Mouse (Mus musculus) ES-CJ7 (cell line): ENCODE data around the gene Bud13.
"Not testable (repeated sequence)": the region's sequence is repeated elsewhere in the genome, so short reads cannot be mapped to it uniquely, and the experiment has no call there.

ENCODE experiments used
- DNase-seq: peaks from one replicate; pipeline ENCODE4 v3.0.0; 2011; ENCODE audit warnings: low read depth, low spot score

Bud13 gene

DNA sequence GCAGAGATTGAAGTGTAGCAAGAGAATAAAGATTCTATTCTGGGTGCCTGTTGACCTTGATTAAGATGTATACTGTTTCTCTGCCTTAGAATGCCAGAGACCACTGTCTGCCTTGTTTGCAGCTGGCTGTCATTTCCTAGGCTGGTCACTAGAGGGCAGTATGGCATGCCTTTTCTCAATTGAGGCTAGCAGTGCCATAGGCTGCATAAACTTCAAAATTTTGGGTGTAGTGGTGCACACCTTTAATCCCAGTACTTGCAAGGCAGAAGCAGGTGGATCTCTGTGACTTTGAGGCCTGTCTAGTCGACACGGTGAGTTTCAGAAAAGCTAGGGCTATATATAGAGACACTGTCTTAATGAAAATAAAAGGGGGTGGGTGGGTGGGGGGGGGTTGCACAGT lies 19.3 kb downstream of the Bud13 start:
- peak; percentile 73 for DNase-seq

DNA sequence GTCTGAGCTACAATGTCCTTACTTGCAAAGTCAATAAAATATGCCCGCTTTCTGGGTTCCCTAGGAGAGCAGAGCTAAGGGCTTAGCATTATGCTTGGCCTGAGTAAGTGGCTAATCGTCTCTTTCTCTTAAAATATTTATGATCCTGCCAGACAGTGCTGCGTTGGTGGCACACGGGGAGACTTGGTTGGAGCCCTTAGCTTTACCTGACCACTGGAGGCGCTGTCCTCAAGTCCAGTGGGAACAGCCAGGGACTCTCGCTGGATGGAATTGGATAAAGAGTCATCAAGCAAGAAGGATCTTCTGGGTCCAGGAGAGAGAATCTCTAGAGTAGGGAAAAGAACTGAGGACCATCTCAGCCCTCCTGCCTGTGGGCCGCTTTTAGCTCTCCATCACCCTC lies 26.3 kb downstream of the Bud13 start:
- DNase-seq, result peak; percentile 87

DNA sequence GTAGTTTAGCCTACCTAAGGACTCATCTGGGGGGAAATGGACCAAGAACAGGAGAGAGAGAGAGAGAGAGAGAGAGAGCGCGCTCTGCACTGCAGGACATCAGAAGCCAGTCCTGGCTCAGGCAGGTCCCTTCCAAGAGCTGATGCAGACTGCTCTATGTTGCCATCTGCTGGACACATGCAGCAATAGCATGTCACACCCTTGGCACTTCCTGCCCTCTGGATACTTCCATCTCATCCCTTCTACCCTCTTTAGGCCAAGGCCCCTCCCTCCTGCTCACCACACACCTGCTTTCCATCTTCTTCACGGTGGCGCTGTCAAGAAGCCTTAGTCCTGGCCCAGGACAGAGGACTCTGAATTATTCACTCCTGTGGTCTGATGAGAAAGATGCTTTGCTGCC lies 31.7 kb downstream of the Bud13 start:
- DNase-seq, result peak; percentile 88

DNA sequence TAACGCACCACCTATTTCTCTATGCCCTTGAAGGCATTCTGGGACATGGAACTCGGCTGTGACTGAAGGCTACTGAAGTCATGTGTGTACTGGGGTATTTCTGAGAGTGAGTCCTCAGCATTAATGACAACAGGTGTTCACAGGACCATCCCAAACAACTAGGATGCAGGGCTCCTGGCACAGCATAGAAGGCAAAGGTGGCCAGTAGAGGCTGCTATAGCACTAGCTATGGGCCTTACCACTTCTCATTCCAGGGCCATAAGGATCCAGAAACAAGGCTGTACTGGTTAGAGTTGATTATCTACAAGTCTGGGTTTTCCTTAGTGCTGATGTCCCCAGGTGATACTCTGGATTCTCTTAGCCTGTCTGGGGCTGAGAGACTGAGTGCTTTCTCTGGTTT lies 32.1 kb downstream of the Bud13 start:
- DNase-seq, result no peak

DNA sequence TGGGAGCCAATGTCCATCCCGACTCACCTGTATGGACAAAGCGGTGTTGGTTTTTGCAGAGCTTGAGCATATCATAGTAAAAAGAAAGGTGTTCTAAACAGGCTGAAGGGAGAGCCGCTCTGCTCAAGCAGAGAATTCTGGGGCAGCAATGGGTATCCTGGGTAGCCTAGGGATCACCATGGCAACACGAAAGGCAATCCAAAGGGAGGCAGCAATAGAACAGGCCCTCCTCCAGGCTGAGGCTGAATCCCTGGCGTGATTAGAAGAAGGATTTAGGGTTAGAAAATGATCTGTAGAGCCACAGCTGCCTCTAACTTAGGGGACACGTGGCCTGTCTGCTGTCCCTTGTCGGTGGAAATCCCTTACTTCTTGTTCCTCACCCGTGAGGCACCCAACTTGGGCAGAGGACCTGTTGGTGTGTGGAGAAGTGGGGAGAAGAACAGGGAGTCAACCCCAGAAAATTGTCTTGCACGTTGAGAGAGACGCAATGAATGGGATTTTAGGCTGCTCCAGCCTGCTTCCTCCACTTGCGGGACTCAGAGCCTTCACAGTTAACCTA lies 33.1 kb downstream of the Bud13 start:
- no peak for DNase-seq

DNA sequence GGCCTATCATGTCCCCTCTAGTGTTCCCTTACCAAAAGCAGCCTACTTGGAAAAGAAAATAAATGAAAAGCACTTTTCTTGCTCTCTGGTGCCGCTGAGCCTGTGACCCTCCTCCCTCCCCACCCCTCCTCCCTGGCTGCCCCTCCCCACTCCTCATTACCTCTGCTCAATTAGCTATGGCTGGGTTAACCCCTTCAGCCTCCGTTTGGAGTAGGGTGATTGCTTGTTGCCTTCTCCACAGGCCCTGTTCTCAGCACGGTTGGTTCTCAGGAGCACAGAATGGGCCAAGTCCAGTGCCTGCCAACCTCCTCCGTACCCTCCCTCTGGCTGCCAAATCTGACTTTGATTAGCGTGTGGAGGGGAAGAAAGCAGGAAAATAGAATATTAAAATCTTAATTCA lies 33.6 kb downstream of the Bud13 start:
- DNase-seq, result no peak

DNA sequence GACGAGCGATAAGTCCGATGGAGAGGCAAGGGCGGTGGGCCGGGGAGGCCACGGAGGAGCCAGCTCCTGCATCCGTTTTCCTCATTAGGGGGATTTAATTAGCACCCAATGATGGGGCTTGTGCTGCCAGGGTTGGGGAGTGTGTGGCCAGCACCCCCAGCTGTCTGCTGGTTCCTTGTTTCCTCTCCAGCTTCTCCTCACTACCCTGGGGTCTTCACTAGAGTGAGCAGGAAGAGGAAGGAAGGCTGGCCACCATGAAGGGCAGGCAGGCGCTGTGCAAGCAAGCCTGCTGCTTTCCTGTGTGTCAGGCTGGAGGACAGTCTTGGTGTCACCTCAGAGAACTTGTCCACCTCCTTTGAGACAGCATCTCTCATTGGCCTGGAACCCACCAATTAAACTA lies 34.1 kb downstream of the Bud13 start:
- DNase-seq, result no peak

DNA sequence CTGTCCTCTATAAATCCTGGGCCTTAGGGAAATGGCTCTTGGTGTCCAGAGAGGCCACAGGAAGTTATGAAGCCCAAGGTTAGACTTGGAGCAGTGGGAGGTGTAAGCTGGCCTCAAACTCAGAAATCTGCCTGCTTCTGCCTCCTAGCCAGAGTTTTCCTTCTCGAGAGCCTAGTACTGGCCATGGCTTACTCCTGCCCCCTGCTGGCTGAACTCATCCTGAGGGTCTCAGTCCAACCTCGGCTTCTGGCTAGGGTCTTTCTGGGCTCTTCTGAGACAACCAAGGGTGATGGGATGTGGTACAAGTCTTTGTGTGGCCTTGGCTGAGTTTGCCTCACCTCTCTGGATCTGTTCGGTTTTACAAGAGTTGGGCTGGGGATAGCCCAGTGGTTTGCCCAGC lies 35.1 kb downstream of the Bud13 start:
- peak; percentile 48 for DNase-seq

DNA sequence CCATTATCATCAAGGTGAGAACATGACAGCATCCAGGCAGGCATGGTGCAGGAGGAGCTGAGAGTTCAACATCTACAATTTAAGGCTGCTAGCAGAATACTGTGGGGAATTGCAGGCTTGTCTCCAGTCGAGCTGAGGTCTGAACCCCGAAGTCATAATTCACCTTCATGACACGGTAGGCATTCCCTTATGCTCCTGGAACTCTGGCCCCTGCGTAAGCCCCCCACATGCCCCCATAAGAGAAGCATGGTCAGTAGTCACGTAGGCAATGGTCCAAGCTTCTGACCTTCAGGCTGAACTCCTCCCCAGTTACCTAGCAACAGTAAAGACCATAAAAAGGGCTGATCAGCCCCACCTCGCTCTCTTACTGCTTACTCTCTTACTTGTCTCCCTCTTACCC lies 37.1 kb downstream of the Bud13 start, which contains the start of gene 4931429L15Rik:
Gene 4931429L15Rik, minus strand, starts transcription at position 101 of the 400 bp plus-strand sequence.
- not testable (repeated sequence) for DNase-seq

DNA sequence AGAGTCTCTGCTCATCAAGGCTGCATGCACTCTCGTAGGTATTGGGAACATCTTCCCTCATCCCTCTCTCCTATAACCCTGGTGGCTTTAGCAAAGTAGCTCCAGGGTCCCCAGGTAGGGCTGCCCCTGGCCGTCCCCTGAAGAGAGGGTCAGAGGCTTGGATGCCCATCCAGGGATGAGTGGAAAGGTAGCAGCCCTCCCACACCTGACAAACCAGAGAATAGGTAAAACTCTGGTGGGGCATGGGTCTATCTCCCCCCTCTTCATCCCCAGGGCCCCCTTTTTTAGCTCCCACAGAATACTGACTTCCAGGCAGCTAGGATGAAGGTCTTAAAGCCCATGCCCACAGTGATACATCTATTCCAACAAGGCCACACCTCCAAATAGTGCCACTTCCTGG lies 37.7 kb downstream of the Bud13 start:
- no peak for DNase-seq

DNA sequence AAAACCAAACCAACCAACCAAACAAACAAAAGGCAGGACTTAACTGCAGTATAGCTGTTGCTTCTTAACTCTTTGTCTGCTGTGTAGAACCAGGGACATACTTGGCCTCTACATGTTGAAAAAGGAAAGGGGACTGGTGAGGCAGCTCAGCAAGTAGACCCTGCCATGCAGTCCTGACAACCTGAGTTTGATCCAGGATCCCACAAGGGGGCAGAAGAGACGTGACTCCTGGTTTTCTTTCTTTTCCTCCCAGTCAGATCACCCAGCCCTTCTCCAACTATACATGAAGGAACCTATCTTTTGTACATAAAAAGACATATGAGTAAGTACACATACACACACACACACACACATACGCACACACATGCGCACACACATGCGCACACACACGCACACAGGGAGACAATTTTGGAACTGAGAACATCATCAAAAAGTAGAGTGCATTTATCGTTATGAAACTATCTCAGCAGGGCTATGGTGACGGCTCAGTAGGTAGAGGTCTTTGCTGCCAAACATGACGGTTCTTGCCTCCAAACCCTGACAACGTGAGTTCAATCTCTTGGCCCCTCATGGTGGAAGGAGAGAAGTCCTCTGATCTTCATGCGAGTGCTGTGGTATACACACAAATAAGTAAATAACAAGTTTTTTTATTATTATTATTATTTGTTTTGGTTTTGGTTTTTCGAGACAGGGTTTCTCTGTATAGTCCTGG lies 44.0 kb downstream of the Bud13 start:
- peak; percentile 45 for DNase-seq

DNA sequence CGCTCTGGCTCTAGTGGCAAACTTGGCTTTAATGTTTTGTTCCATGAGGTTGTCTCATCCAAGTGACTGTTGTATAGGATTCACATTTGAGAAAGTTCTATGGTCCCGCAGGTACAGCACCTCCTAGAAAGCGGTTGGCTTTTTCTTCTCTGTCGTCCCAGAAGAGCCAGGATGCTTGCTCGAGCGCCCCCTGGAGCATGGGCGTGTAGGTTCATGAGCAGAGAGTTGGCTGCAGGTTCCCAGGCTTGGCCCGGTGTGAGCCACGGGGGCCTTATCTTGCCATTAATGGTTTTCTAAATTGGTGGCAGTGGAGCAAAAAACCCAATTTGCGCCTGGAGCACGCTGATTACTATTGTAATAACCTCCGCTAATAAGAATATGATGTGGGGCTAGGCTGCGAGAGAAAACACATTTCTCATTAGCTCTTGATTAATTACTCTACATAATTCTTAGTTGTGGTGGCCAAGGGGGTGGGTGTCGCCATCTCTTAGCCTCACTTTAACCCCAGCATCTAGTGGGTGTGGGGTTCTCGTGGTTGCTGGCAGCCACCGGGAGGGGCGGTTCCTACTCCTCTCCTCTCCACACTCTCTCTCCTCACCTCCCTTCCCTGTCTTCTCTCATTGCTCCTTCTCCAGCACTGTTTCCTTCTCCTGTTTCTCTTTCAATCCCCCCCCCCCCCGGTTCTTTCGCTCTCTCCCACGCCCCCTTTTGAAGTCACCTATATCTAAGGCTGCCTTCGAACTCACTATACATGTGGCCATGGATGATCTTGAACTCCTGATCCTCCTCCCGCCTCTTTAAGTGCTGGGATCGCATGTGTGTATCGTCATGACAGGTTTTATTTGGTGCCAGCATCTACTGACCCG lies 45.1 kb downstream of the Bud13 start:
- DNase-seq, result peak; percentile 86

DNA sequence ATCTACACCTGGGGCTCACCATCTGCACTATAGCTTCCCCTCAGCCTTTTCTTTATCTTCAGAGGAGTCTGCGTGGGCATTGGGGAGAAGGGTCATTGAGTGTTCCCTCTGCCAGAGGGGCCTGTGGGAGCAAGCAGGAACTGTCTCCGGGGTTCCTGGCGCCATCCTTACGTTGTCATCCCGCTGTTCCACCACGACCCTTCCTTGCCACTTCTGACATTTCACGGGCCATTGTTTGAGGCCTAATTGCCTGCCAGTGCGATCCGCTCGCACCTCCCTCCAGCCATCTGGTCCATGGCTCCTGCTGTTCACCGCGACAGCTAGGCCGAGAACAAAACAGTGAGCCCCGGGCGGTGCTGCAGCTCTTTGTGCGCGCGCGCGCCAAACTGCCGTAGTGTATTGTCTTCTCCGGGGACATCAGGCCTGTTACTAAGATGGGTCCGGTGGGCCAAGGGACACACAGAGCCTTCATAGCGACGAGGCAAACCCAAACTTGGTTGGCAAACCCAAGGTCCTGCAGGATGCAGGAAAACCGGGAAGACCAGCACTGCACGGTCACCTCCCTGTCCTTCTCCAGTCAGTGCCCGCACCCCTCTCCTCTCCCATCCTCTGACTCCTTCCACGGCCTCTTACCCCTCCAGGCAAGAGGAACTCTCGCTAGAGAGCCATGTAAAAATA lies 45.9 kb downstream of the Bud13 start:
- peak; percentile 75 for DNase-seq

DNA sequence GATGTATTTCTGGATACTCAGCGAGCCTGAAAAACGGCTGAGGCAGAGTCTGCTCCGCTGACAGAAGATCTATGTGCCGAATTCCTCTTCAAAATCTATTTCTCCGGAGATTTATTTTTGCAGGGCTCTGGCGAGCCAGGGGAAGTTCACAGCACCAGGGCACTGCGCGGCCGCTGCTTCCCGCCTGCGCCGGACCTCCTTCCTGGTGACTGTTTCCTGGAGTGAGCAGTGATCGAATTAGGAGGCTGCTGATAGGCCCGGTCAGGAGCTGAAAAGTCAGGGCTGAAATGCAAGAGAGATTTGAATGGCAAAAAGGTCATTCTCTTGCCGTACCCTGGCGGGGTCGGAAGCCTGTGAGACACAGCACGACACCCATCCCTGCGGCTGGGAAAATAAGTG lies 46.4 kb downstream of the Bud13 start:
- peak; percentile 77 for DNase-seq

DNA sequence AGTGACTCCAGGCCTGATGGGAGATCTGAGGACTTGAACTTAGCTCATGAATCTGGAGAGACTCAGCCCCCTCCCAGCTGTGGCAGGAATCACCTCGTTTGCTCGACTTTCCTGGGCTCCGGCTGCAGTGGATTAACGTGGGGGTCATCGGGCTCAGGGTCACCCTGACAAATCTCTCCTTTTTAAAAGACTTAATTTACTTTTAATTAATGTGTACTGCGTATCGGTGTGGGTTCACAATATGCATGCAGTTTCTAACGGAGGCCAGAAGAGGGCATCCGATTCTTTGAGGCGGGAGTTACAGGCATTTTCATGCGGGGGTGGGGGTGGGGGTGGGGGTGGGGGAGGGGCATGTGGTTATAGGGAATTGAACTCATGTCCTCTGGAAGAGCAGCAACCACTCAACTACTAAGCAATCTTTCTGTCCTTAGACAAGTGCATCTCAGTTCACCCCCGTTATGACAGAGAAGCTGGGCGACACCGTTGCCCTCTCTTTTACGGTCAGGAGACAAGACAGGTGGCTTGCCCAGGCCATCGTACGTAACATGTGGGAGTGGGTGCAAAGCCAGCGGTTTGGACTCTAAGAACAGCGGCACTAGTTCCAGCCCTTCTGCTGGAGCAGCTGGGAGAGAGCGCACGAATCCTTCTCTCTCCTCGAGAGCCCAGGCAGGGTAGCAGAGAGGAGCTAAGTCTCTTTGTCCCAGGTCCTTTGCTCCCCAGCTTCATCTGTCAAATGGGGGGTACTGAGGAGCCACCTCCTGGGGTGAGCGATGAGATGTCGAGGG lies 47.2 kb downstream of the Bud13 start:
- peak; percentile 66 for DNase-seq

DNA sequence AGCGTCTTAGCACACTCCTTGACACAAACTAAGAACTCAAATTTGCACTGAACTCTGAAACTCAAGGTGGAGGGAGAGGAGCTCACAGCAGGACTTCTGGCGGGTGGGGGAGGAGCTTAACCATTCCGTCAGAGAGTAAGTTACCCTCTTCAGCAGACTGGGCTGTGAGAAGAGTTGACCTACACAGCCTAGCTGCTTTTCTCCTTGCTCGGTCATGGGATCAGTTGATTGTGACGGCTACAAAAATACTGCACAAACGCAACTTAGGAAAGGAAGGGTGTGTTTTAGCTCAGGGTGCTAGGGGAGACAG lies 47.7 kb downstream of the Bud13 start:
- DNase-seq, result peak; percentile 72

DNA sequence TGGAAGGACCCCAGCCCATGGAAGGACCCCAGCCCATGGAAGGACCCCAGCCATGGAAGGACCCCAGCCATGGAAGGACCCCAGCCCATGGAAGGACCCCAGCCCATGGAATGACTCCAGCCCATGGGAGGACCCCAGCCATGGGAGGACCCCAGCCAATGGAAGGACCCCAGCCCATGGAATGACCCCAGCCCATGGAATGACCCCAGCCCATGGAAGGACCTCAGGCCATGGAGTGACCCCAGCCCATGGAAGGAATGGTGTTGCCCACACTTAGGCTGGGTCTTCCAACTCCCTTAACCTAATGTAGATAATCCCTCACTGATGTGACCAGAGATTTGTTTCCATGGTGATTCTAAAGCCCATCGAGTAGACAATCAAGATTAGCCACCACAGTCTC lies 48.5 kb downstream of the Bud13 start:
- DNase-seq, result no peak

DNA sequence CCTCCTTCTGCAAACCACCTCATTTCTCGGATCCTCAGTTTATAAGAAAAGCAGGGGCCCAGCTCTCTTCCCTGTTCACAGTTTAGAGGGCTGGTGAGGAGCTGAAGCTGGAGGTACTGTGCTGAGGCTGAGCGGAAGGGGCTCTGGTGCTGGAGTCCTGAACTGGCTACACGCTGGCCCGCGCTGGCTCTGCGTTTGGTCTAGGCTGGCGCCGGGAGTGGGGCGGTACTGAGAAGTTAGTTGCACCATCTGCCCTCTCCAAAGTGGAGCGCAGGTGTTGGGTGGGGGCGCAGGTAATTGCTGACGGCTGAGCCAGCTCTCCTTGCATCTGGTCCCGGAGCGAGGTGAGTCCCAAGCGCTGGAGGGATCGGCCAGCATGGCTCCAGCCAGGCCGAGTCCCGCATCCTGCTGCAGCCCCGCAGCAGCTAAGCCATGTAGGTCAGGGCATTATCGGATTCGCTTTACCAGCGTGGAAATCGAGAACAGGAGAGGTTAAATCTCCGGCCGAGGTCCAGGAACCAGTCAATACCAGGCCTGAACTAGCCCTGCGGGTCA lies 51.7 kb downstream of the Bud13 start:
- peak; percentile 35 for DNase-seq

DNA sequence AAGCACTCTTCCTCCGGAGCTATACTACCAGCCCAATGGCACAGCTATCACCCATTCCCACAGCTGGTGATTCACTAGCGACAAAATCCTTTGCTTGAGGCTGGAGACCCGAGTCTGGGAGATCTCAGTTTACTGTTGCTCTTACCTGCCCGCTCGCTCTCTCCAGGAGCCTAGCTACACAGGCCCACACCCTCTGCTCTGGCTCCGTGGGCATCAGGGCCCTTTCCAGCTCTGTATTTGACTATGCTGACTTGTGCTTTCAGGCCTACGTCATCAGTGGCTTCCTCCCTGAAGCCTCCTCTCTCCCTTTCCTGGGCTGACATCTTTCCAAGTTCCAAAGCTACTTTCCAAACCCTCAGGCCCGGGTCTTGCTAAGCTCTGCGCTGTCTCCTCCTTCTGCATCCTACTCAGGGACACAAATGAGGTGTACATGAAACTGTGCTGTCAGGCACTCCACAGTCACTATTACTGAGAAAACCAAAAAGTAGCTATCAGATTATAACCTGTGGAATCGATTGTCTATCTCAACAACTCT lies 52.7 kb downstream of the Bud13 start:
- peak; percentile 27 for DNase-seq

DNA sequence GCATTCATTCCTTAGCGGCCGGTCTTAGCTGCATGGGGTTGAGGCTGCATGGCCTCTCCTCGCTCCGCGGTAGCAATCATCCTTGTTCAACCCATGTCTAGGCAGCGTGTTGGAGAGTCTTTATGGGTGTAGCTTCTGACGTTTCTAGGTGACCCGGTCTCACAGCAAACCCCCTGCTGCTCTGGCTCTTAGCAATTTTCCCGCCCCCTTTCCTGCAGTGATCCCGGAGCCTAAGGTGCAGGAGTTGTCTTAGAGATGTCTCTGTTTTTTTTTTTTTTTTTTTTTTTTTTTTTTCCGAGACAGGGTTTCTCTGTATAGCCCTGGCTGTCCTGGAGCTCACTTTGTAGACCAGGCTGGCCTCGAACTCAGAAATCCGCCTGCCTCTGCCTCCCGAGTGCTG lies 53.5 kb downstream of the Bud13 start:
- not testable (repeated sequence) for DNase-seq

DNA sequence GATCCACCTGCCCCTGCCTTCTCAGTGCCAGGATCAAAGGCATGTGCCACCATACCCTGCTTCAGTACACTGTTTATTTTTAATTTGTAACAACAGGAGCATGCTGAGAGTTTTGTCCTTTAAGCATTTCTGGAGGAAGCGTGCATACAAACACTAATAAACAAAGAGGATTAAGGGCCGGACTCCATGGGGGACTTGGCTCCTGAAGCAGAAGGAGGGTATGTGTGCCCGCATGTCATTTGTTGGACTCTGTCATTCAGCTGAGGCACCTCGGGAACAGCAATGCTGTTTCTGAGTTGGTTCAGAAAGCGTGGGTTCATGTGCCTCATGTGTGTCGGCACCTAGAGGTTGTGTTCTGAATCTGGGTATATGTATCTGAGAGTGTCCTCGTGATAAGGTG lies 54.5 kb downstream of the Bud13 start:
- no peak for DNase-seq
